ENCODE assay signal across 18 mouse cellular contexts in genomic region chr2:110319266-110319665, GRCm38 (mm10). TPM values are rescaled to one million over a fixed set of nuclear protein-coding genes. Genes with fewer than 3 reads are reported as not detected.
"Had no signal": no experiment of that assay in that cellular context is flagged by ENCODE, and none has a peak within 500 bp of the region (broad histone marks: within the 10 kb centered on the region; RNA-seq: fewer than 3 reads in every experiment).

No protein-coding gene starts in this region.

- DNase-seq: retina, postnatal 1 day; right cerebral cortex, adult 18-20 months; right cerebral cortex, postnatal 14 days; right cerebral cortex, postnatal 25 days; right cerebral cortex, postnatal 4 days; spleen, adult 18-20 months; thymus, adult 18-20 months; thymus, adult 2 months; thymus, postnatal 14 days; thymus, postnatal 25 days; thymus, postnatal 36 days; thymus, postnatal 4 days had no signal

- H3K4me3 ChIP-seq: neural tube, embryonic 13.5 days; neural tube, embryonic 15.5 days; stomach, embryonic 15.5 days had no signal

- H3K36me3 ChIP-seq: neural tube, embryonic 13.5 days; neural tube, embryonic 15.5 days; stomach, embryonic 15.5 days had no signal

- H3K27me3 ChIP-seq: neural tube, embryonic 13.5 days; neural tube, embryonic 15.5 days; stomach, embryonic 15.5 days had no signal

- H3K9me3 ChIP-seq: neural tube, embryonic 13.5 days; neural tube, embryonic 15.5 days; stomach, embryonic 15.5 days had no signal

- H3K27ac ChIP-seq: neural tube, embryonic 13.5 days; neural tube, embryonic 15.5 days; stomach, embryonic 15.5 days; stomach, postnatal 0 days had no signal

- H3K4me1 ChIP-seq: neural tube, embryonic 13.5 days; neural tube, embryonic 15.5 days; stomach, embryonic 15.5 days had no signal

- H3K9ac ChIP-seq: neural tube, embryonic 13.5 days; neural tube, embryonic 15.5 days; stomach, embryonic 15.5 days had no signal

- H3K4me2 ChIP-seq: neural tube, embryonic 13.5 days; neural tube, embryonic 15.5 days; stomach, embryonic 15.5 days had no signal

RNA-seq across cellular contexts. Expression of gene Bbox1, which starts 4.9 kb away (rescaled TPM):
- total RNA-seq: neutrophil, adult 5-6 weeks had no signal
- polyA plus RNA-seq: neural tube, embryonic 13.5 days; spleen, adult 2 months had no signal
